Mouse (Mus musculus) myocyte (in vitro differentiated cells): ENCODE data around the gene Foxl1. TPM values are rescaled to one million over a fixed set of nuclear protein-coding genes. Genes with fewer than 3 reads are reported as not detected.

Experiments
- H3K27me3 ChIP-seq: one replicate; pipeline ENCODE4 v1.6.1; 2011; ENCODE audit not compliant: control insufficient read depth, insufficient read depth, insufficient read length
- H3K36me3 ChIP-seq: one replicate; pipeline ENCODE4 v1.6.1; 2011; ENCODE audit not compliant: control insufficient read depth, insufficient read depth
- H3K4me2 ChIP-seq: one replicate; pipeline ENCODE4 v1.6.1; 2011; ENCODE audit warnings: low read depth, control low read depth
- H3K4me3 ChIP-seq: one replicate; pipeline ENCODE4 v1.5.1; 2011; ENCODE audit warnings: mild to moderate bottlenecking, control low read depth, moderate library complexity
- H3K79me2 ChIP-seq: one replicate; pipeline ENCODE4 v1.6.1; 2011; ENCODE audit not compliant: control insufficient read depth, insufficient read depth
- H3ac ChIP-seq: one replicate; pipeline ENCODE4 v1.6.1; 2011; ENCODE audit not compliant: control insufficient read depth, insufficient read length
- CEBPB ChIP-seq: IDR thresholded peaks from 2 replicates; pipeline ENCODE4 v1.6.1; 2011; ENCODE audit warnings: mild to moderate bottlenecking, moderate library complexity; ENCODE audit not compliant: poor library complexity, insufficient read depth, severe bottlenecking
- E2F4 ChIP-seq: IDR thresholded peaks from one replicate; pipeline ENCODE4 v1.6.1; 2011; ENCODE audit warnings: mild to moderate bottlenecking, control low read depth, moderate library complexity; ENCODE audit not compliant: insufficient read depth
- MAX ChIP-seq: IDR thresholded peaks from one replicate; pipeline ENCODE4 v1.6.1; 2011; ENCODE audit warnings: low read depth, mild to moderate bottlenecking, control low read depth
- MYOD1 ChIP-seq, 3 experiments: IDR thresholded peaks; one replicate each; pipeline ENCODE4 v1.6.1; 2011; ENCODE audit warnings: control low read depth in 2 of 3, low read depth in 2 of 3, mild to moderate bottlenecking in 2 of 3, moderate library complexity in 1 of 3; ENCODE audit not compliant: insufficient read length in 2 of 3, control insufficient read depth in 1 of 3
- MYOG ChIP-seq, 3 experiments: IDR thresholded peaks; one replicate each; pipeline ENCODE4 v1.6.1; 2011; ENCODE audit warnings: control low read depth in 2 of 3, low read depth in 2 of 3, mild to moderate bottlenecking in 2 of 3; ENCODE audit not compliant: insufficient read length in 2 of 3, control insufficient read depth in 1 of 3, insufficient read depth in 1 of 3
- POLR2A ChIP-seq: IDR thresholded peaks from one replicate; pipeline ENCODE4 v1.6.1; 2011; ENCODE audit warnings: low read depth, mild to moderate bottlenecking, control low read depth, moderate library complexity; ENCODE audit not compliant: insufficient read length
- POLR2AphosphoS2 ChIP-seq: IDR thresholded peaks from one replicate; pipeline ENCODE4 v1.6.1; 2011; ENCODE audit warnings: low read depth, control low read depth; ENCODE audit not compliant: insufficient read length
- REST ChIP-seq: IDR thresholded peaks from one replicate; pipeline ENCODE4 v1.6.1; 2011; ENCODE audit warnings: mild to moderate bottlenecking, control low read depth, moderate library complexity; ENCODE audit not compliant: insufficient read depth, insufficient read length
- SRF ChIP-seq: IDR thresholded peaks from one replicate; pipeline ENCODE4 v1.6.1; 2011; ENCODE audit warnings: low read depth; ENCODE audit not compliant: control insufficient read depth, insufficient read length
- TCF12 ChIP-seq: IDR thresholded peaks from one replicate; pipeline ENCODE4 v1.6.1; 2011; ENCODE audit warnings: mild to moderate bottlenecking, control low read depth; ENCODE audit not compliant: poor library complexity, insufficient read depth, severe bottlenecking
- TCF3 ChIP-seq: IDR thresholded peaks from one replicate; pipeline ENCODE4 v1.6.1; 2011; ENCODE audit warnings: low read depth, control low read depth; ENCODE audit not compliant: insufficient read length
- USF1 ChIP-seq: IDR thresholded peaks from one replicate; pipeline ENCODE4 v1.6.1; 2011; ENCODE audit warnings: low read depth, mild to moderate bottlenecking, control low read depth, moderate library complexity
- polyA plus RNA-seq: library from polyadenylated mRNA; unstranded; fragments of >200 nt; fragmentation: generic; extraction: Trizol; gene quantifications from one replicate; pipeline ENCODE4 v1.2.1, GENCODE M21; 2012; ENCODE audit warnings: missing spikeins

Gene Foxl1
- polyA plus RNA-seq, 1 experiment, result 2.6 TPM

- no peaks in the 10 kb centered on the region for H3K36me3 ChIP-seq
- no peak for TF ChIP-seq SRF
- no peak for TF ChIP-seq REST
- no peak for TF ChIP-seq POLR2A
- TF ChIP-seq POLR2AphosphoS2, result no peak
- no peak for TF ChIP-seq E2F4
- H3ac ChIP-seq, result no peak overlapping the region
- no peak overlapping the region for H3K4me3 ChIP-seq
- peaks cover 94% of the 10 kb centered on the region for H3K27me3 ChIP-seq
- H3K4me2 ChIP-seq, result no peak overlapping the region
- H3K79me2 ChIP-seq, result no peaks in the 10 kb centered on the region
Observed at GRCm38 (mm10) chr8:121086004-121086900, 41.5 kb upstream of the Foxl1 start.

- Histone ChIP-seq H3ac (no peak overlapping the region), H3K36me3 (no peaks in the 10 kb centered on the region), H3K79me2 (no peaks in the 10 kb centered on the region), H3K27me3 (peaks cover 93% of the 10 kb centered on the region), H3K4me3 (no peak overlapping the region), H3K4me2 (no peak overlapping the region)
- TF ChIP-seq POLR2A, result no peak
- no peak for TF ChIP-seq USF1
- no peak for TF ChIP-seq REST
- no peak for TF ChIP-seq TCF3
- TF ChIP-seq E2F4, result no peak
- TF ChIP-seq TCF12, result no peak
- TF ChIP-seq SRF, result no peak
- TF ChIP-seq MYOD1 (IDR thresholded peaks at IDR 0.05; ENCODE audit: control insufficient read depth in 1 of 3, insufficient read length in 2 of 3, low read depth in 2 of 3), result no peak
- no peak for TF ChIP-seq MYOG (IDR thresholded peaks at IDR 0.05; ENCODE audit: control insufficient read depth in 1 of 3, insufficient read depth in 1 of 3, insufficient read length in 2 of 3, low read depth in 2 of 3)
- no peak for TF ChIP-seq POLR2AphosphoS2
- TF ChIP-seq CEBPB, result no peak
- TF ChIP-seq MAX, result no peak
Observed at GRCm38 (mm10) chr8:121088281-121088680, 39.5 kb upstream of the Foxl1 start.

GRCm38 (mm10) chr8:121088871-121089630 lies 38.7 kb upstream of the Foxl1 start:
- Histone ChIP-seq H3K36me3 (no peaks in the 10 kb centered on the region), H3K4me3 (no peak overlapping the region), H3K79me2 (no peaks in the 10 kb centered on the region), H3K4me2 (no peak overlapping the region), H3K27me3 (peaks cover 93% of the 10 kb centered on the region), H3ac (no peak overlapping the region)
- TF ChIP-seq MAX (no peak), E2F4 (no peak), TCF3 (no peak), POLR2AphosphoS2 (no peak), CEBPB (no peak), MYOG (IDR thresholded peaks at IDR 0.05; ENCODE audit: control insufficient read depth in 1 of 3, insufficient read depth in 1 of 3, insufficient read length in 2 of 3, low read depth in 2 of 3) (no peak), USF1 (no peak), POLR2A (no peak), REST (no peak), MYOD1 (IDR thresholded peaks at IDR 0.05; ENCODE audit: control insufficient read depth in 1 of 3, insufficient read length in 2 of 3, low read depth in 2 of 3) (no peak), SRF (no peak), TCF12 (no peak)

- Histone ChIP-seq H3ac (no peak overlapping the region), H3K79me2 (no peaks in the 10 kb centered on the region), H3K36me3 (no peaks in the 10 kb centered on the region), H3K27me3 (peaks cover 86% of the 10 kb centered on the region), H3K4me3 (no peak overlapping the region), H3K4me2 (no peak overlapping the region)
- TF ChIP-seq POLR2AphosphoS2, result no peak
- TF ChIP-seq TCF12, result no peak
- no peak for TF ChIP-seq MYOG (IDR thresholded peaks at IDR 0.05; ENCODE audit: control insufficient read depth in 1 of 3, insufficient read depth in 1 of 3, insufficient read length in 2 of 3, low read depth in 2 of 3)
- no peak for TF ChIP-seq TCF3
- TF ChIP-seq SRF, result no peak
- no peak for TF ChIP-seq MAX
- TF ChIP-seq MYOD1 (IDR thresholded peaks at IDR 0.05; ENCODE audit: control insufficient read depth in 1 of 3, insufficient read length in 2 of 3, low read depth in 2 of 3), result no peak
- TF ChIP-seq CEBPB, result no peak
- no peak for TF ChIP-seq REST
- TF ChIP-seq POLR2A, result no peak
- TF ChIP-seq E2F4, result no peak
- TF ChIP-seq USF1, result no peak
Observed at GRCm38 (mm10) chr8:121089631-121090380, 37.9 kb upstream of the Foxl1 start.
